ENCODE assay signal across 17 mouse cellular contexts in the genomic region with DNA sequence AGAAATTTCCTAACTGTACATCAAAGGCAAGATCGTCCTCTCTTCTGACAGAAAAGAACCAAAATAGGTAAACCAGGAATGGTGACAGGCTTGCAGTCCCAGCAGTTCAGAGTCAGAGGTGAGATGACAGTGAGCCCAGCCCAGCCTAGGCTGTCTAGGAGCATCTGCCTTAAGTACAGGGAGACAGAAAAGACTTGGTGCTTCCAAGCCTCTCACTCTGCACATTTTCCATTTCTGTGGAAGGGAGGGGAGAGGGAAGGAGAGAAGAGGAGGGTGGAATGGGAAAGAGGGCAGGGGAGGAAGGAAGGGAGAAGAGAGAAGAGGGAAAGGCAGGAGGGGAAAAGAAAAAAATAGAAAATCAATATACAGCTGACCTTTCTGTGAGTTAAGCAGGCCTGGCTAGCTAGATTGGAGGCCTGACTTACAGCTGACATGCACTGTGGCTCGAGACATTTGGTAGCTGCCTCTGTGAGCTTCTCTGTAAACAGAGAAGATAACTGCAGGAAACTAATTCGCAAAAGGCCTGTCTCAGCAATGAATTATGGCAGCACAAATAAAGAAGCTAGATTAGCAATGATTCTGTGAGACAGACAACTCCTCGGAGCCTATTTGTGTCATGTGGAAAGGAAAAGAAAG. TPM values are rescaled to one million over a fixed set of nuclear protein-coding genes. Genes with fewer than 3 reads are reported as not detected.
DNase-seq lines count a peak whose midpoint lies in the region; ATAC-seq and TF ChIP-seq lines count a peak whose summit lies in the region.
"Had no signal": no experiment of that assay in that cellular context is flagged by ENCODE, and none has a peak within 500 bp of the region (broad histone marks: within the 10 kb centered on the region; RNA-seq: fewer than 3 reads in every experiment).

No protein-coding gene starts in this region.

- DNase-seq in hindbrain, embryonic 11.5 days (ENCODE audit: low spot score) = no peak
- DNase-seq in lung, embryonic 14.5 days = peak; percentile 54
- DNase-seq in lung, postnatal 4 days = no peak
- DNase-seq: cerebellum, postnatal 36 days; heart, adult 18-20 months; heart, postnatal 14 days; kidney, adult 11 months; lung, adult 2 months; right cerebral cortex, postnatal 4 days; thymus, postnatal 25 days had no signal

- H3K4me3 ChIP-seq in hindbrain, embryonic 13.5 days = no peak overlapping the region
- H3K4me3 ChIP-seq in hindbrain, embryonic 11.5 days (ENCODE audit: low read depth, low read length) = no peak overlapping the region
- no peak overlapping the region for H3K4me3 ChIP-seq in lung, embryonic 14.5 days (ENCODE audit: low read depth, low read length)
- no peak overlapping the region for H3K4me3 ChIP-seq in midbrain, embryonic 12.5 days
- H3K4me3 ChIP-seq in neural tube, embryonic 15.5 days (replicated peaks) = no peak overlapping the region
- H3K4me3 ChIP-seq: erythroblast, embryonic 14.5 days; stomach, embryonic 15.5 days had no signal

- ATAC-seq in hindbrain, embryonic 13.5 days (ENCODE audit: low FRiP score) = no peak
- ATAC-seq in hindbrain, embryonic 11.5 days (ENCODE audit: low FRiP score) = no peak
- ATAC-seq in lung, embryonic 14.5 days (ENCODE audit: insufficient read depth) = 0 out of 2 replicates have a peak, but pooled peaks have one; percentile 7
- ATAC-seq in midbrain, embryonic 12.5 days (ENCODE audit: low FRiP score, low read depth) = no peak
- ATAC-seq in neural tube, embryonic 15.5 days (ENCODE audit: low FRiP score) = peak; percentile 34; the same call in 1 of the 2 replicates
- ATAC-seq in megakaryocyte progenitor cell, adult 5-6 weeks (replicated peaks; ENCODE audit: poor library complexity) = no peak

- H3K27ac ChIP-seq in hindbrain, embryonic 13.5 days = peak overlapping the region; percentile 64
- H3K27ac ChIP-seq in hindbrain, embryonic 11.5 days (ENCODE audit: low read depth, low read length) = no peak overlapping the region
- H3K27ac ChIP-seq in lung, embryonic 14.5 days (ENCODE audit: low read depth) = no peak overlapping the region
- peak overlapping the region; percentile 15; the same call in 1 of the 2 replicates for H3K27ac ChIP-seq in midbrain, embryonic 12.5 days (replicated peaks)
- H3K27ac ChIP-seq in neural tube, embryonic 15.5 days (replicated peaks) = no peak overlapping the region; the same call in 1 of the 2 replicates
- H3K27ac ChIP-seq: stomach, embryonic 15.5 days had no signal

- peak overlapping the region; percentile 53; the same call in 1 of the 2 replicates for H3K9ac ChIP-seq in hindbrain, embryonic 13.5 days
- H3K9ac ChIP-seq in hindbrain, embryonic 11.5 days (ENCODE audit: low read depth, low read length) = no peak overlapping the region
- H3K9ac ChIP-seq in lung, embryonic 14.5 days = no peak overlapping the region
- H3K9ac ChIP-seq in midbrain, embryonic 12.5 days (replicated peaks) = no peak overlapping the region
- H3K9ac ChIP-seq in neural tube, embryonic 15.5 days (replicated peaks) = no peak overlapping the region
- H3K9ac ChIP-seq: stomach, embryonic 15.5 days had no signal

- H3K9me3 ChIP-seq in hindbrain, embryonic 13.5 days = no peaks in the 10 kb centered on the region
- no peaks in the 10 kb centered on the region for H3K9me3 ChIP-seq in hindbrain, embryonic 11.5 days (ENCODE audit: control insufficient read depth, low read length)
- H3K9me3 ChIP-seq in lung, embryonic 14.5 days (ENCODE audit: low read depth, low read length) = no peaks in the 10 kb centered on the region
- no peaks in the 10 kb centered on the region for H3K9me3 ChIP-seq in midbrain, embryonic 12.5 days
- no peaks in the 10 kb centered on the region for H3K9me3 ChIP-seq in neural tube, embryonic 15.5 days (replicated peaks)
- H3K9me3 ChIP-seq: stomach, embryonic 15.5 days had no signal

- H3K4me2 ChIP-seq in hindbrain, embryonic 13.5 days = no peak overlapping the region
- no peak overlapping the region for H3K4me2 ChIP-seq in hindbrain, embryonic 11.5 days (replicated peaks; ENCODE audit: low read depth, low read length)
- no peak overlapping the region for H3K4me2 ChIP-seq in lung, embryonic 14.5 days
- H3K4me2 ChIP-seq in midbrain, embryonic 12.5 days (replicated peaks) = no peak overlapping the region
- no peak overlapping the region for H3K4me2 ChIP-seq in neural tube, embryonic 15.5 days
- H3K4me2 ChIP-seq: stomach, embryonic 15.5 days had no signal

- 47% methylated on average over 4 of the region's 4 CpGs for WGBS in hindbrain, embryonic 13.5 days
- 64% methylated on average over 4 of the region's 4 CpGs for WGBS in hindbrain, embryonic 11.5 days
- 26% methylated on average over 4 of the region's 4 CpGs for WGBS in lung, embryonic 14.5 days
- 72% methylated on average over 4 of the region's 4 CpGs for WGBS in midbrain, embryonic 12.5 days
- 26% methylated on average over 4 of the region's 4 CpGs for WGBS in neural tube, embryonic 15.5 days

- H3K36me3 ChIP-seq in hindbrain, embryonic 13.5 days = no peaks in the 10 kb centered on the region
- H3K36me3 ChIP-seq in hindbrain, embryonic 11.5 days (ENCODE audit: control insufficient read depth, insufficient read depth, low read length) = no peaks in the 10 kb centered on the region
- H3K36me3 ChIP-seq in lung, embryonic 14.5 days (ENCODE audit: insufficient read depth) = no peaks in the 10 kb centered on the region
- H3K36me3 ChIP-seq in midbrain, embryonic 12.5 days = no peaks in the 10 kb centered on the region
- no peaks in the 10 kb centered on the region for H3K36me3 ChIP-seq in neural tube, embryonic 15.5 days
- H3K36me3 ChIP-seq: stomach, embryonic 15.5 days had no signal

- H3K27me3 ChIP-seq in hindbrain, embryonic 13.5 days = no peaks in the 10 kb centered on the region
- no peaks in the 10 kb centered on the region for H3K27me3 ChIP-seq in hindbrain, embryonic 11.5 days (ENCODE audit: control insufficient read depth, insufficient read depth, low read length)
- H3K27me3 ChIP-seq in lung, embryonic 14.5 days (ENCODE audit: insufficient read depth, low read length) = no peaks in the 10 kb centered on the region
- no peaks in the 10 kb centered on the region for H3K27me3 ChIP-seq in midbrain, embryonic 12.5 days
- H3K27me3 ChIP-seq in neural tube, embryonic 15.5 days (replicated peaks) = no peaks in the 10 kb centered on the region
- H3K27me3 ChIP-seq: stomach, embryonic 15.5 days had no signal

- H3K4me1 ChIP-seq in hindbrain, embryonic 13.5 days (replicated peaks) = peaks cover 8% of the 10 kb centered on the region
- no peaks in the 10 kb centered on the region for H3K4me1 ChIP-seq in hindbrain, embryonic 11.5 days (replicated peaks; ENCODE audit: control insufficient read depth, insufficient read depth, low read length)
- no peaks in the 10 kb centered on the region for H3K4me1 ChIP-seq in lung, embryonic 14.5 days (ENCODE audit: insufficient read depth)
- H3K4me1 ChIP-seq in midbrain, embryonic 12.5 days = no peaks in the 10 kb centered on the region
- H3K4me1 ChIP-seq in neural tube, embryonic 15.5 days = peaks cover 11% of the 10 kb centered on the region; the same call in 1 of the 2 replicates
- H3K4me1 ChIP-seq: stomach, embryonic 15.5 days had no signal

- no peak for TF ChIP-seq CTCF in lung, embryonic 14.5 days (IDR thresholded peaks at IDR 0.05; ENCODE audit: low read depth)

RNA-seq across cellular contexts. Expression of a gene that starts 20.3 kb away (rescaled TPM):
- polyA plus RNA-seq in hindbrain, embryonic 13.5 days (2015; fragmentation: Nextera tagmentation; extraction: Ambion mirVana) = 21.9 and 23.9 TPM in 2 replicates
- polyA plus RNA-seq in hindbrain, embryonic 11.5 days (2014; fragmentation: Nextera tagmentation; extraction: Ambion mirVana) = 13.7 and 14.7 TPM in 2 replicates
- 3.1 and 4.0 TPM in 2 replicates for polyA plus RNA-seq in lung, embryonic 14.5 days (2014; fragmentation: Nextera tagmentation; extraction: Ambion mirVana)
- 10.6 and 12.9 TPM in 2 replicates for polyA plus RNA-seq in midbrain, embryonic 12.5 days (2016; fragmentation: Nextera tagmentation; extraction: Ambion mirVana)
- polyA plus RNA-seq in neural tube, embryonic 15.5 days (2015; fragmentation: Nextera tagmentation; extraction: Ambion mirVana) = 54.8 and 55.1 TPM in 2 replicates
- not detected in 2 replicates for total RNA-seq in megakaryocyte progenitor cell, adult 5-6 weeks (2015)
- total RNA-seq in megakaryocyte progenitor cell, adult 5-6 weeks (2017) = not detected in 2 replicates
- total RNA-seq: monocyte, adult 5-6 weeks had no signal
- polyA plus RNA-seq: erythroblast, embryonic 14.5 days had no signal

Comparison
In these comparisons a context has a peak if more than half of its experiments do, and no peak if none do; other contexts are left out.
1. H3K27ac ChIP-seq: peak in hindbrain, embryonic 13.5 days (single experiment) and midbrain, embryonic 12.5 days (single experiment); none in hindbrain, embryonic 11.5 days (single experiment), lung, embryonic 14.5 days (single experiment) and neural tube, embryonic 15.5 days (single experiment).
2. ATAC-seq: peak in lung, embryonic 14.5 days (single experiment) and neural tube, embryonic 15.5 days (single experiment); none in hindbrain, embryonic 13.5 days (single experiment), hindbrain, embryonic 11.5 days (single experiment), midbrain, embryonic 12.5 days (single experiment) and megakaryocyte progenitor cell, adult 5-6 weeks (single experiment).